Mouse (Mus musculus) liver, embryonic 13.5 days (tissue): ENCODE measurements at regions not wholly inside any gene's neighbourhood (a gene's known extent, or its start where the extent isn't known, plus 50 kb on each side); places are given as distances from the start of the nearest gene placed in this dataset.

Source experiments
- ATAC-seq: fragments of 200-750 bp; cut with Nextera tagmentation; 2 replicates; pipeline ENCODE4 v1.8.0; 2017; ENCODE audit warnings: low read depth, mild to moderate bottlenecking, moderate number of reproducible peaks, moderate library complexity
- DNase-seq: peaks from one replicate; pipeline ENCODE4 v3.0.0; 2022
- H3K27ac ChIP-seq: fragments of 300-500 bp; sonication (generic); 2 replicates; pipeline ENCODE4 v1.5.1; 2015; ENCODE audit warnings: moderate library complexity, mild to moderate bottlenecking, inconsistent platforms
- H3K27me3 ChIP-seq: fragments of 300-500 bp; sonication (generic); 2 replicates; pipeline ENCODE4 v1.6.1; 2015; ENCODE audit warnings: mild to moderate bottlenecking, inconsistent platforms
- H3K36me3 ChIP-seq: fragments of 300-500 bp; sonication (generic); 2 replicates; pipeline ENCODE4 v1.6.1; 2015; ENCODE audit warnings: mild to moderate bottlenecking, inconsistent platforms
- H3K4me1 ChIP-seq: fragments of 300-500 bp; sonication (generic); replicated peaks from 2 replicates; pipeline ENCODE4 v1.6.1; 2015; ENCODE audit warnings: inconsistent platforms
- H3K4me2 ChIP-seq: fragments of 300-500 bp; sonication (generic); 2 replicates; pipeline ENCODE4 v1.6.1; 2015; ENCODE audit warnings: inconsistent platforms, mild to moderate bottlenecking, moderate library complexity
- H3K4me3 ChIP-seq: fragments of 300-500 bp; sonication (generic); replicated peaks from 2 replicates; pipeline ENCODE4 v1.5.1; 2015; ENCODE audit warnings: mild to moderate bottlenecking, inconsistent platforms
- H3K9ac ChIP-seq: fragments of 300-500 bp; sonication (generic); 2 replicates; pipeline ENCODE4 v1.6.1; 2015; ENCODE audit warnings: mild to moderate bottlenecking, inconsistent platforms
- H3K9me3 ChIP-seq: fragments of 300-500 bp; sonication (generic); replicated peaks from 2 replicates; pipeline ENCODE4 v1.6.1; 2016; ENCODE audit warnings: inconsistent platforms
- WGBS: fragments of 180-500 bp; shearing (Covaris S2); methylation state at CpG from one replicate; pipeline ENCODE4 v1.1.7; 2015; ENCODE audit not compliant: insufficient replicate concordance; 5-methylcytosine and 5-hydroxymethylcytosine counted together

DNA sequence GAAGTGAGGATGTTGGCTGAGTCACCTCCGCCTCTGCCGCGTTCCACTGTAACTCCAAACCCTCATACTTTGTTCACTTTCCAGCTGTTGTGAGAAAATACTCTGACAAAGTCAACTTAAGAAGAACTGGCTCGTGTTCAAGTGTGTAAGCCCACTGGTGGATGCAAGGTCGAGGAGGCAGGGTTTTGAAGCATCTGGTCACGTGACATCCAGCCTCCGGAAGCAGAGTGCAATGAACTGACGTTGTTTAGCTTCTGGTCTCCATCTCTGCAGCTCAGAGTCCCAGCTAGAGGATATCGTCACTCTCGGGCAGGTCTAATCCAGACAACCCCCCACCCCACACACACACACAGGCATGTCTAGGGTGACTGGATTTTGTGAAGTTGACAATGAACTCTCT lies 140.1 kb downstream of the Kcnk1 start:
- DNase-seq (no peak), ATAC-seq (no peak)
- Histone ChIP-seq H3K4me2 (no peak overlapping the region), H3K27ac (no peak overlapping the region), H3K4me3 (no peak overlapping the region), H3K9me3 (no peaks in the 10 kb centered on the region), H3K4me1 (0 out of 2 replicates have a peak, but pooled peaks cover 3% of the 10 kb centered on the region), H3K27me3 (peaks cover 27% of the 10 kb centered on the region), H3K9ac (no peak overlapping the region), H3K36me3 (no peaks in the 10 kb centered on the region)
- WGBS: 55% methylated on average over 10 of the region's 10 CpGs

DNA sequence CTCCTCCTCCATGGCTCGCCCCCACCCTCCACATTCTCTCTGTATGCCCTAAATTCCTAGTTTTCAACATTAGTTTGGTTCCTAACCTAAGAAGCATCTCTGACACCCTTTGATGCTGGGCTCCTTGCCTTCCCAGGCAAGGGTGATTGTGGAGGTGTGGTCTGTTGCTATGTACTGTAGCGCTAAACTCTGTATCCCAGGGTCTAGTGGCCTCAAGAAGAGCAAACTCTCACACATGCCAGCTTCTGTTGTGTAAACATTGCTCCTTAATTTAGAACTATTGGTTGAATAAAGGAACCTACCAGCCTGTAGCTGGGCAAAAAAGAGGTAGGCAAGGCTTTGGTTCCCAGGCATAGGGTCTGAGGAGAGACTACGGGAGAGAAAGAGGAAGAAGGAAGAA lies 140.6 kb downstream of the Kcnk1 start:
- no peak overlapping the region for H3K4me2 ChIP-seq
- H3K27ac ChIP-seq: no peak overlapping the region
- no peaks in the 10 kb centered on the region for H3K36me3 ChIP-seq
- no peak overlapping the region for H3K9ac ChIP-seq
- peaks cover 31% of the 10 kb centered on the region for H3K27me3 ChIP-seq
- DNase-seq (no peak), ATAC-seq (no peak)
- whole genome bisulfite sequencing: 49% methylated on average over 3 of the region's 3 CpGs
- no peaks in the 10 kb centered on the region for H3K9me3 ChIP-seq
- H3K4me1 ChIP-seq: 0 out of 2 replicates have a peak, but pooled peaks cover 3% of the 10 kb centered on the region
- H3K4me3 ChIP-seq: no peak overlapping the region

DNA sequence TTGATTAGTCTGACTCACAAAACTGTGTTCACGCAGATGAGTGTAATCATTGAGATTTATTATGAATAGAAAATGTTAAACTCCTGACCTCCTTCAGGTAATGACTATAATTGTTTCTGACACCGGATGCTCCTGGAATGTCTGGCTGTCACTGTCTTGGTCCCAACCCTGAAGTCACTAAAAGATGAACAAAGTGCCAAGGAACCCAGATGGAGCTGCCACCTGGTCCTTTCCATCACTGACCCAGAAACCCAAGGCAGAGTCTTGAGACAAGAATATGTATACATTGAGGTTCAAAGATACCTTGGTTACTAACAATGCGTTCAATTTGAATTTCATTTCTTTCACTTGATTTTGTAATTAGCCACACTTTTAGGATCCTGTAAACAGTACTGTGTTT lies 142.0 kb downstream of the Kcnk1 start:
- 69% methylated on average over 3 of the region's 3 CpGs for WGBS
- Histone ChIP-seq H3K4me3 (no peak overlapping the region), H3K27ac (no peak overlapping the region), H3K4me2 (no peak overlapping the region), H3K9me3 (no peaks in the 10 kb centered on the region), H3K27me3 (peaks cover 37% of the 10 kb centered on the region), H3K9ac (no peak overlapping the region), H3K4me1 (0 out of 2 replicates have a peak, but pooled peaks cover 3% of the 10 kb centered on the region), H3K36me3 (no peaks in the 10 kb centered on the region)
- ATAC-seq (no peak), DNase-seq (no peak)

DNA sequence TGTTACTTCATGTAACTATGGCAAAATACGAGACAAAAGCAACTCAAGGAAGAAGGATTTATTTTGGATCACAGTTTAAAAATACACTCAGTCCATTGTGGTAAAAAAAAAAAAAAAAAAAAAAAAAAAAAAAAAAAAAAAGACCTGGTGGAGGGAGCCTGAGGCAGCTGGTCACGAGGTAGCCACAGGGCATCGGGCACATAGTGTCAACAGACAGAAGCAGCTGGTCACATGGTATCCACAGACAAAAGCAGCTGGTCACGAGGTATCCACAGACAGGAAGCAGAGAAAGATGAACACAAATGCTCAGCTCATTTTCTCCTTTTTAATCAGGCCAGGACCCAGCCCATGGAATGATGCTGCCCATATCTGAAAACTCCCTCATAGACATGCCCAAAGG lies 142.5 kb downstream of the Kcnk1 start:
- ATAC-seq: no peak
- no peak overlapping the region for H3K27ac ChIP-seq
- DNase-seq: no peak
- 0 out of 2 replicates have a peak, but pooled peaks cover 3% of the 10 kb centered on the region for H3K4me1 ChIP-seq
- no peaks in the 10 kb centered on the region for H3K9me3 ChIP-seq
- no peaks in the 10 kb centered on the region for H3K36me3 ChIP-seq
- 37% methylated on average over 4 of the region's 4 CpGs for WGBS
- H3K4me3 ChIP-seq: no peak overlapping the region
- peaks cover 38% of the 10 kb centered on the region for H3K27me3 ChIP-seq
- H3K4me2 ChIP-seq: no peak overlapping the region
- H3K9ac ChIP-seq: no peak overlapping the region

DNA sequence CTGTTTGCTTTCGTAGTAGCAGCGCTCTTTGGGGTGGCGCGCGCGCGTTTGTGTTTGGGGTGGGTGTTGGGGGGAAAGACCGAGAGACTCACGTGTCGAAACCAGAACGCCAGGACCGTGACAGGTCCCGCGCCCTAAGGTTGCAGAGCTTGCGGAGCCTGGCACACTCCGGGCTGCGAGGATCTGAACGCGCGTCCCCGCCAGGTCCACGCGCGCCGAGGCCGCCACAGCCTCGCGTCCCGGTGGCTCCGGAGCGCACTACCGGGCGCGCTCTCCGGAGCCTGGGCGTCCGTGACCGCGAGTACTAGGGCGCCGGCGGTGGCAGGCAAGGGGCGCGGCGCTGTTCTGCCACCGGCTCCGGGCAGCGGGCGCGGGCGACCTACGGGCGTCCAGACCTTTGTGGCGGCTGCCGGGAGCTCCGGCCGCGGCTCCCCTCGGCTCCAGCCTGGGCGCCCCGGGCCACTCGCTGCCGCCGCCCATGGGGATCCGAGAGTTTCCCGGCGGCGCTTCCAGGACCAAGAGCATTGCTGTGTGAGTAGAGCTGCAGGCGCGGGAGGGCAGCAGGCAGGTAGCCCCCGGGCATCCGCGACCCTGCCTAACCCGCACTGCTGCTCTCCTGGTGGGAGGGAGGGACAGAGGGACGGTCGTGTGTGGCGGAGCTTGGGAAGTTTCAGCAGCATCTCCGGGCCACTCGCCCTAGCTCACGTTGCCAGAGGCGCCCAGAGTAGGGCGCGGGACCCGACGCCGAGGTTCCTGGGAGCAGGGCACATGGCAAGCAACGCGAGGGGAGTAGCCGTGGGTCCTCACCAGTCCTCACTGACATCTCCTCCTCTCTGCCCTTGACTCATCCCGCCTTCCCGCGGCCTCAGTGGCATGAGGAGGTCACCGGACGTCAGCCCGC lies 143.9 kb downstream of the Kcnk1 start:
- Histone ChIP-seq H3K4me2 (peak overlapping the region; percentile 58), H3K36me3 (no peaks in the 10 kb centered on the region), H3K9ac (no peak overlapping the region), H3K4me1 (0 out of 2 replicates have a peak, but pooled peaks cover 3% of the 10 kb centered on the region), H3K27me3 (peaks cover 42% of the 10 kb centered on the region), H3K27ac (no peak overlapping the region), H3K4me3 (peak overlapping the region; percentile 41), H3K9me3 (no peaks in the 10 kb centered on the region)
- DNase-seq (no peak), ATAC-seq (no peak)
- 2% methylated on average over 82 of the region's 95 CpGs for WGBS

DNA sequence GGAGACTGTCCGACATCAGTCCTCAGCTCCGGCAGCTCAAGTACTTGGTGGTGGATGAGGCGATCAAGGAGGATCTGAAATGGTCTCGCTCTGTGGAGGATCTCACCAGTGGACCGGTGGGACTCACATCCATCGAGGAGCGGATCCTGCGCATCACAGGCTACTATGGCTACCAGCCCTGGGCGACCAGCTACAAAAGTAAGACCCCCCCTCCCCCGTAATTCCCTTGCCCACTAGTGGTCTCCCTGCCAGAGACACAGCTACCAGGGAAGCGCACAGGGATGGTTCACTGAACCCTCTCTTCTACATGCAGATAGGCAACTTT lies 144.5 kb downstream of the Kcnk1 start:
- Histone ChIP-seq H3K36me3 (no peaks in the 10 kb centered on the region), H3K4me1 (0 out of 2 replicates have a peak, but pooled peaks cover 3% of the 10 kb centered on the region), H3K4me2 (peak overlapping the region; percentile 58), H3K27me3 (peaks cover 42% of the 10 kb centered on the region), H3K9me3 (no peaks in the 10 kb centered on the region), H3K27ac (no peak overlapping the region), H3K9ac (no peak overlapping the region), H3K4me3 (no peak overlapping the region)
- no peak for DNase-seq
- WGBS: 16% methylated on average over 11 of the region's 11 CpGs
- ATAC-seq: no peak

DNA sequence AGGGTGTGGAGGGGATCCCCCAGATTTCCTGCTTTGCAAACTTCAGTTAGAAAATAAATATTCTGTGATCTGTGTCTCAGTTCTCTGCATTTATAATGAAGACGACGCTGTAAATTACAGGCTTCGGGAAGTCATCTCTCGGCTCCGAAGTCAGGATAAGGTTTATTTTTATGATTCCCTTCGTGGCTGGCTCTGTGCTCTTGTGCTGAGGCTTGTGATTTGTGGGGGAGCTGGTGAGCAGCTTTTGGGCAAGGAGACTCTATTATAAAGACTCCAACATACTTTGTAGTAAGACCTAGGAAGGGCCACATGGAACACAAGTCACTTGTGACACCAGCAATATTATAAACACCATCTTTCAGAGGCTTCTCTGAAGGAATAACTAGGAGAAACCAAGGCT lies 146.0 kb downstream of the Kcnk1 start:
- peaks cover 42% of the 10 kb centered on the region for H3K27me3 ChIP-seq
- no peaks in the 10 kb centered on the region for H3K9me3 ChIP-seq
- H3K4me2 ChIP-seq: no peak overlapping the region
- WGBS: 67% methylated on average over 6 of the region's 6 CpGs
- DNase-seq: no peak
- no peak overlapping the region for H3K9ac ChIP-seq
- no peak overlapping the region for H3K4me3 ChIP-seq
- H3K4me1 ChIP-seq: 0 out of 2 replicates have a peak, but pooled peaks cover 3% of the 10 kb centered on the region
- no peak overlapping the region for H3K27ac ChIP-seq
- no peaks in the 10 kb centered on the region for H3K36me3 ChIP-seq
- ATAC-seq: no peak

DNA sequence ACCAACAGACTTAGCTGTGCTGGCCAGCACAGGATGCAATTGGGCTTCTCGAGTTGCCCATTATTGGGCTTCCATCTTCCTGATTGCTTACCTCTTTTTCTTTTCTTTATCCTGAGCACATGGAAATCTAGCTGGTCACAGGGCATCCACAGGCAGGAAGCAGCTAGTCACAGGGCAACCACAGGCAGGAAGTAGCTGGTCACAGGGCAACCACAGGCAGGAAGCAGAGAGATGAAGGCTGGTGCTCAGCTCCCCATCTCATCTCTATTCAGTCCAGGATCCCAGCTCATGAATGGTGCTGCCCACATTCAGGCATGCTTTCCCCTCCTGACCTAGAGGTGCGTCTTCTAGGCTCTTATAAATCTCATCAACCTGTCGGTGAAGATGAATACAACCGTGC lies 146.8 kb upstream of the Slc35f3 start:
- H3K4me2 ChIP-seq: no peak overlapping the region
- no peak overlapping the region for H3K9ac ChIP-seq
- no peak overlapping the region for H3K4me3 ChIP-seq
- no peak for DNase-seq
- no peaks in the 10 kb centered on the region for H3K9me3 ChIP-seq
- ATAC-seq: no peak
- H3K36me3 ChIP-seq: no peaks in the 10 kb centered on the region
- 0 out of 2 replicates have a peak, but pooled peaks cover 3% of the 10 kb centered on the region for H3K27me3 ChIP-seq
- H3K4me1 ChIP-seq: no peaks in the 10 kb centered on the region
- no peak overlapping the region for H3K27ac ChIP-seq
- 18% methylated on average over 4 of the region's 4 CpGs for WGBS

DNA sequence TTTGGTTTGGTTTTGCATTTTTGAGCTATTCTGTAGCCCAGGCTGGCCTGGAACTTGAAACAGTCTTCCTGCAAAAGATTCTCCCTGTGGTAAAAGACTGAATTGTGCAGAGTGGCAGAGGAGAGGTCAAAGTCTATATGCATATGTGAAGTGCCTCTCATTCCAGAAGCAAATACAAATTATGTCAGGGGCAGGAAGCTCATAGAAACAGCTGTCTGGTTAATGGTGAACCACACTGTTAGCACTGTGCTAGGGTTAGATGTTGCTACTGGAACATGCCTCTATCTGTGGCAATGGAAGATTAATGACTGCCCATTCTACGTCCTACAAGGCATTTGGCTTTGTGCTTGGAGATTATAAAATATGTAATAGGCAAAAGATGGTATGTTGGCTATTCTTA lies 144.4 kb upstream of the Slc35f3 start:
- Histone ChIP-seq H3K9me3 (no peaks in the 10 kb centered on the region), H3K4me1 (no peaks in the 10 kb centered on the region), H3K27me3 (0 out of 2 replicates have a peak, but pooled peaks cover 3% of the 10 kb centered on the region), H3K4me2 (no peak overlapping the region), H3K4me3 (no peak overlapping the region), H3K36me3 (no peaks in the 10 kb centered on the region), H3K9ac (no peak overlapping the region), H3K27ac (no peak overlapping the region)
- ATAC-seq (no peak), DNase-seq (no peak)
- WGBS: 47% methylated on average over 1 of the region's 1 CpGs

DNA sequence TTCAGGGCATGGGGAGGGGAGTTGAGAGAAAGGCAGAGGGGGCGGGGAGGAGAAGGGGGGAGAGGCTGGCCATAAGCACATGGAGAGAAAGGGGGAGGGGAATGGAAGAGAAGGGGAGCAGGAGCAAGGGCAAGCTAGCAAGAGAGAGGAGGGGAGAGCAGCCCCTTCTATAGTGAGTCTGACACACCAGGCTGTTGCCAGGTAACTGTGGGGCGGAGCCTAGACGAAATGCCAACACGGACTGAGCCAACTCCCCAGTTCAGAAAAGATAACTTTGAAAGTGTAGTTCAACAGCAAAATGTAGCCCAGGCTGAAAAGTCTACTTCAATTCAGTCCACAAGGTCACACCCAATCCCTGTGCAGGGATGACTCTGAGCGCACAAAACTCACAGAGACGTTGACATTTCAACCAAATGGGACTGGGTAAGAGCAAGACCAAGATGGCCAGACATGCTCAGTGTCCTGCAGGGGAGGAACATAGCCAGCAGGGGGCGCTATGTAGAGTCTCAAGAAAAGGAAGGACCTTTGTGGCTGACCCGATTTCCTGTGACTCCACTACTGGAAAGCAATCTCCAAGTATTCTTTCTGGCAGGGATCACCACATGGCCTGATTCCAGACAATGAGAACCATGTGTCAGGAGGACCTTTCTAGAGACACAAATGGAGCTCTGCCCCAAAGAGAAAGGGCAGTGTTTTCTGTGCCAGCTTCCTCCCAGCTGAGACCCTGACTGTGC lies 140.7 kb upstream of the Slc35f3 start:
- 0 out of 2 replicates have a peak, but pooled peaks cover 3% of the 10 kb centered on the region for H3K27me3 ChIP-seq
- DNase-seq: no peak
- no peak overlapping the region for H3K4me3 ChIP-seq
- no peak overlapping the region for H3K9ac ChIP-seq
- peaks cover 14% of the 10 kb centered on the region for H3K4me1 ChIP-seq
- ATAC-seq: no peak
- WGBS: 59% methylated on average over 8 of the region's 8 CpGs
- no peaks in the 10 kb centered on the region for H3K36me3 ChIP-seq
- H3K4me2 ChIP-seq: no peak overlapping the region
- no peak overlapping the region for H3K27ac ChIP-seq
- H3K9me3 ChIP-seq: no peaks in the 10 kb centered on the region

DNA sequence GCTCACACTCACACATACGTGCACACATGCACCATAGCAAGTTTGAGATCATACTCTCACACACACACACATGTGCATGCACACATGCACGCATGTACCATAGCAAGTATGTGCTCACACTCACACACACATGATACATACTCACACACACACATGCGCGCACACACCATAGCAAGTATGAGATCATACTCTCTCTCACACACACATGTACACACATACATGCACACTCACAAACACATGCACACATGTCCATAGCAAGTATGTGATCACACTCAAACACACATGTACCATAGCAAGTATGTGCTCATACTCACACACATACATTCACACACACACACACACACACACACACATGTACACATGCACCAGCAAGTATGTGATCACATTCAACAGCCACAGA lies 138.9 kb upstream of the Slc35f3 start:
- H3K4me2 ChIP-seq: no peak overlapping the region
- no peaks in the 10 kb centered on the region for H3K36me3 ChIP-seq
- no peak overlapping the region for H3K27ac ChIP-seq
- peaks cover 14% of the 10 kb centered on the region for H3K4me1 ChIP-seq
- WGBS: 80% methylated on average over 4 of the region's 4 CpGs
- DNase-seq (no peak), ATAC-seq (no peak)
- H3K9ac ChIP-seq: no peak overlapping the region
- H3K27me3 ChIP-seq: no peaks in the 10 kb centered on the region
- no peaks in the 10 kb centered on the region for H3K9me3 ChIP-seq
- no peak overlapping the region for H3K4me3 ChIP-seq
